Mouse (Mus musculus) heart, postnatal 0 days (tissue): ENCODE results near the gene Rrbp1.

Experiments used
- CTCF ChIP-seq: IDR thresholded peaks from 2 replicates; pipeline ENCODE4 v1.5.1; 2016; ENCODE audit warnings: antibody characterized with exemption, control low read depth, low read depth
- EP300 ChIP-seq: IDR thresholded peaks from 2 replicates; pipeline ENCODE4 v1.6.1; 2016; ENCODE audit warnings: antibody characterized with exemption, low read depth

GRCm38 (mm10) chr2:143900821-143901351 is 110.2 kb downstream of the Rrbp1 start:
- TF ChIP-seq EP300 (no peak), CTCF (no peak)
